Mouse (Mus musculus) lung, postnatal 0 days (tissue): ENCODE data around the gene Dna2.

ENCODE experiments used
- CTCF ChIP-seq: IDR thresholded peaks from 2 replicates; pipeline ENCODE4 v1.5.1; 2016; ENCODE audit warnings: antibody characterized with exemption, mild to moderate bottlenecking
- EP300 ChIP-seq: IDR thresholded peaks from 2 replicates; pipeline ENCODE4 v1.6.1; 2016; ENCODE audit warnings: antibody characterized with exemption, mild to moderate bottlenecking, control low read depth

DNA sequence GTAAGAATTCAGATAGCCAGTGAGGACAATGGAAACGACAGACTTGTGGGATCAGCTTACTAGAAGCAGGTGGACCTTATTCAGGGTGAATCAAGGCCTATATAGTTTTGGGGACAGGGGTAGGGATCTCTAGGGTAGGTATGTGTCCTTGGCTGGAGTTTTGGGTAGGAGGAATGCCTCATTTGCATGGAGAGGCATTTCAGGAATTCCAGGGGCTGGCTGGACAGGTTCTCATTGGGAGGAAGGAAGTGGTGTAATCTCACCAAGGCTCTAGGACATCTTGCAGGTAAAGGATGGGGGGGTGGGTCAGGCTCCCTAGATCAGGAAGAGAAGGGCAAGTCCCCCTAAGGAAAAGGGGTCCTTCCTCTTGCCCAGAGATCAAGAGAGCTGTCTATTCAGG lies 44.0 kb upstream of the Dna2 start:
- TF ChIP-seq CTCF, result no peak
- TF ChIP-seq EP300, result no peak
